Mouse (Mus musculus): ENCODE data around the gene Aplp1.

DNA sequence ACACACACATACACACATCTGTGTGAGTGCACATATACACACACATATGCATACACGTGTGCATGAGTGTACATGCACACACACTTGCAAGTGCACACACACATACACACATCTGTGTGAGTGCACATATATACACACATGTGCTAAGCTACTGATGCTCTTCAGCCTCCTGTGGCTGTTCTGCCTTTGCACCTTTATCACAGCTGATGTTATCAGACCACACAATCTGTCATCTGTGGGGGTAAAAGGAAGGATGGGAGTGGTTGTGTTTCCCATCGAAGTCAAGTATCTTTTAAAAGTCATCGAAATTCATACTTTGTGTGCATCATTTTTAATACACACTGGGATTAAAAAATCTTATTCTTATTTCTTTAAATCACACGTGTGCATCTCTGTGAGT is 43.0 kb downstream of the Aplp1 start:
- TF ChIP-seq GATA1 (IDR thresholded peaks at IDR 0.05; ENCODE audit: borderline replicate concordance, low read length) = no peak
- TF ChIP-seq FLI1 (IDR thresholded peaks at IDR 0.05; ENCODE audit: low read length) = no peak

Data from megakaryocyte, embryonic 14.5 days (primary cell).